Mouse (Mus musculus): ENCODE measurements at regions not wholly inside any gene's neighbourhood (a gene's known extent, or its start where the extent isn't known, plus 50 kb on each side); places are given as distances from the start of the nearest gene placed in this dataset.

- TF ChIP-seq NRF1 (IDR thresholded peaks at IDR 0.05; ENCODE audit: insufficient read depth, low read depth, low read length, poor library complexity, severe bottlenecking) (no peak), CTCF (IDR thresholded peaks at IDR 0.05 in 2 of 3, conservative IDR thresholded peaks at IDR 0.05 in 1 of 3; ENCODE audit: control insufficient read depth in 1 of 3, insufficient read depth in 1 of 3, low read depth in 2 of 3, low read length in 3 of 3, poor library complexity in 1 of 3, severe bottlenecking in 1 of 3) (no peak), POLR2A (IDR thresholded peaks at IDR 0.05; ENCODE audit: control insufficient read depth in 1 of 2, insufficient read depth in 1 of 2, low read depth in 1 of 2, low read length in 2 of 2, poor library complexity in 1 of 2) (no peak), SMC3 (IDR thresholded peaks at IDR 0.05; ENCODE audit: low read depth, low read length) (no peak), MAX (IDR thresholded peaks at IDR 0.05; ENCODE audit: low read length) (no peak), NELFE (IDR thresholded peaks at IDR 0.05; ENCODE audit: low read depth, low read length) (no peak), POLR2AphosphoS5 (IDR thresholded peaks at IDR 0.05; ENCODE audit: borderline replicate concordance, low read depth, low read length) (no peak), CHD1 (IDR thresholded peaks at IDR 0.05; ENCODE audit: low read depth, low read length) (no peak), GABPA (IDR thresholded peaks at IDR 0.05; ENCODE audit: low read depth, low read length) (no peak), ZKSCAN1 (IDR thresholded peaks at IDR 0.05; ENCODE audit: low read depth, low read length) (no peak), ETS1 (IDR thresholded peaks at IDR 0.05; ENCODE audit: low read depth, low read length) (no peak), GATA1 (IDR thresholded peaks at IDR 0.05; ENCODE audit: low read depth, low read length) (no peak), MEF2A (IDR thresholded peaks at IDR 0.05; ENCODE audit: extremely low read depth, insufficient replicate concordance, low read depth, low read length, poor library complexity, severe bottlenecking) (no peak)
Observed at GRCm38 (mm10) chr1:136694983-136695382, 70.3 kb downstream of the Zfp281 start.
